Mouse (Mus musculus) urinary bladder, postnatal 4 days (tissue): ENCODE results near the gene Ccdc71.

ENCODE experiments used
- DNase-seq, 2 experiments: peaks; one replicate each; pipeline ENCODE4 v3.0.0; 2021 to 2022; ENCODE audit warnings: low spot score in 2 of 2

Gene Ccdc71

DNA sequence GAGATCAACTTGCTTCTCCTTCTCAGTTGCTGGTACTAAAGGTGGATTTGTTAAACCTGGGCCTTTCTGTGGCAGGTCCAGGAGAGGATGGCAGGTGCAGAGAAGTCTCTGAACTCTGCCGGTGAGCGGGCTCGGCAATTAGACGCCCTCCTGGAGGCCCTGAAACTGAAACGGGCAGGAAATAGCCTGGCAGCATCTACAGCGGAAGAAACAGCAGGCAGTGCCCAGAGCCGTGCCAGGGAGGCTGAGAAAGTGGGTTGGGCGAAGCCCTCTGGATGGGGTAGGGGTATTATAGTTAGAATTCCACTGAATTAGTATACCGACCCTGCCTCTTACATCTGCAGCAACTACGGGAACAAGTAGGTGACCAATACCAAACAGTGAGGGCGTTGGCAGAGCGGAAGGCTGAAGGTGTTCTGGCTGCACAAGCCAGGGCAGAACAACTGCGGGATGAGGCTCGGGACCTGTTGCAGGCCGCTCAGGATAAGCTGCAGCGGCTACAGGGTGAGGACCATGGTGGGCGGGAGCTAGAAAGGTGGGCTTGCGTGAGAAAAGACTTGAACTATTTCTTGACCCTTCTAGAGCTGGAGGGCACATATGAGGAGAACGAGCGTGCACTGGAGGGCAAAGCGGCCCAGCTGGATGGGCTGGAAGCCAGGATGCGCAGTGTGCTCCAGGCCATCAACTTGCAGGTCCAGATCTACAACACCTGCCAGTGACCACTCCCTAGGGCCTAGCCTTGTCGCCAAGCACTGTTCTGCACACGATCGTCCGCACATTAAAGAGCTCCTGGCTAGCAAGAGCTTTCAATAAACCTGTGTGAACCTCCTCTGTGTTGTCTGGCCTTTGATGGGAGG, 29.6 kb downstream of the Ccdc71 start:
- DNase-seq: peak in 1 of 2 experiments; percentile 42

DNA sequence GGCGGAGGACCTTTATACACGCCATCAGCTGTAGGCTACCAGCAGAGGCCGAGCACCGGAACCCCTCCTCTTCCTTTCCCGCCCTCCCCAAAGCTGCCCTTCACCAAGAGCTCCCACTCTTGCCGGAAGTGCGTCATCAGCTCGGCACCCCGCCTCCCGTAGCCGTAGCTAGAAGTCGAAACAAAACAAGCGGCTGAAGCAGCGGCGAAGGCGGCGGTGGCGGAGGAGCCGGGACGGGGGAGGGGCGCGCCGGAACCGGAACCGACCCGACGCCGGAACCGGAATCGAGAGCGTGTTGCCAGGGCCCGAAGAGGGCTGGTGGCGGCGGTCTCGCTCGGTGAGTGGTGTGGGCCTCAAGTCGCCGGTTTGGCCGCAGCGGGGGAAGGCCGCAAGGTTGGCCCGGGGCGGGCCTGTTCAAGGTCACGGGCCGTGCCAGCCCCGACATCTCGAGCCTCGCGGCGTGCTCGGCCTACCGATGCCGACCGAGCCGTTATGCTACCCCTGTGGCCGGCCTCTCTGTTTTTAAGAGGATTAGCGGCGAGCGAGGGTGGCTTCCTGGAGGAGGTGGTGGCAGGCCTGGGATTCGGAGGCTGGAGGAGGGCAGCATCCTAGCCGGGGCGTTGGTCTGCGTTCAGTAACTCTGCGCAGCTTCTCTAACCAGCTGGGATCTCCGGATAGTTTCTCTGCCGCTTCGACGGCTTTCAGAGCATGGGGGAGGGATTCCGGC, 30.4 kb downstream of the Ccdc71 start, which contains the start of gene Usp19:
TSS of gene Usp19 (plus strand) at position 44 of the 727 bp plus-strand sequence.
- peak; percentile 91 to 96 for DNase-seq

DNA sequence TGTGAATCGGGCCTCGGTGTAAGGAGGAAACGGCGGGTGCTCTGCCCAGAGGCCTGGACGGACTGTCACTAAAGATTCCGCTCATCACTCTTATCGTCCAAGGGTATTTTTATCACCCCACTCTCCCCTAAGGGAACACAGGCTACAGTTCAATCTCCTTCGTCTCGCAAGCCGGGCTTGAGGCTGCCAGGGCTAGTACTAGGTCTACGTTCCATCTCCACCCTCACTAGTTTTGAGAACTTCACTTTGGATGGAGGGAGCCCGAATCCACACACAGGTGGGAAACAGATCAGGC, 30.9 kb downstream of the Ccdc71 start:
- no peak for DNase-seq

DNA sequence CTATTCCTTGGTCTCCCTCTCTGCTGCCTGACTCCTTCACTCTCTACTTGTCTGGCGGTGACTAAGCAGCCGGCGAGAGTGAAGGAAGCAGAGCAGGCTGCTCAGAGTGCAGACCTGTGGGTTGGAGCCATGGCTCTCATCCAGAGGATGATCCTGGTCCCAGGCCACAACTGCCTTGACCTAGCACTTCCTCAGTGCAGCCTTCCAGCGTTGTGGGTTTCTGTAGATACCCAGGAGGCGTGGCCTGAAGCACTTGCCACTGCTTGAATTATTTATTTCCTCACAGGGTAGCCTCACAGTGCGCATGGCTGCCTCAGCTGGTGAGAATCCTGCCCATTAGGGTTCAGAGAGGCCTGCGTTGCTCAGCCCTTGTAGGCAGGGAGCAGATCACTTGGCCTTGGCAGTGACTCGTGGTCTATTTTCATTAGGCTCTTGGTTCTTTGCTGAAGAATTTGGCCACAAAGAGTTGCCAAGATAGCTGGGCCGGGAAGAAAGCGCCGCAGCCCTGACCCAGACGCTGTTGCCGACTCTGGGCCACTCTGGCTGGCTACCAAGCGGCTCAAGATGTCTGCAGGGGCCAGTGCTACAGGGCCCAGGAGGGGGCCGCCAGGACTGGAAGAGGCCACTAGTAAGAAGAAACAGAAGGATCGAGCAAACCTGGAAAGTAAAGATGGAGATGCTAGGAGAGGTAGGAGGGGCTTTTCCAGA, 31.9 kb downstream of the Ccdc71 start:
- no peak for DNase-seq

DNA sequence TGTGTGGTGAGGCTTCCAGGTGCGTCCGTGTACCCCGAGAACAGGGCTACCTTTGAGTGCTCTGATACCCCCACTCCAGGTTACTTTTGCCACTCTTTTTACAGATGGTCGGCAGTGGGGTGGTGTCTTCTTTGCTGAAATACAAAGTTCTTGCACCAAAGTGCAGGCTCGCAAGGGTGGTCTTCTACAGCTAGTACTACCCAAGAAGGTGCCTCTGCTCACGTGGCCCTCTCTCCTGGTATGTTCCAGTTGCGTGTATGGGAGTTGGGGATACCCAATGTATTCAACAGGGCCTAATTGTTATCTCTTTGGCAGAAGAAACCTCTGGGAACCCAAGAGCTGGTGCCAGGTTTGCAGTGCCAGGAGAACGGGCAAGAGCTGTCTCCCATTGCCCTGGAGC, 32.9 kb downstream of the Ccdc71 start:
- DNase-seq: no peak

DNA sequence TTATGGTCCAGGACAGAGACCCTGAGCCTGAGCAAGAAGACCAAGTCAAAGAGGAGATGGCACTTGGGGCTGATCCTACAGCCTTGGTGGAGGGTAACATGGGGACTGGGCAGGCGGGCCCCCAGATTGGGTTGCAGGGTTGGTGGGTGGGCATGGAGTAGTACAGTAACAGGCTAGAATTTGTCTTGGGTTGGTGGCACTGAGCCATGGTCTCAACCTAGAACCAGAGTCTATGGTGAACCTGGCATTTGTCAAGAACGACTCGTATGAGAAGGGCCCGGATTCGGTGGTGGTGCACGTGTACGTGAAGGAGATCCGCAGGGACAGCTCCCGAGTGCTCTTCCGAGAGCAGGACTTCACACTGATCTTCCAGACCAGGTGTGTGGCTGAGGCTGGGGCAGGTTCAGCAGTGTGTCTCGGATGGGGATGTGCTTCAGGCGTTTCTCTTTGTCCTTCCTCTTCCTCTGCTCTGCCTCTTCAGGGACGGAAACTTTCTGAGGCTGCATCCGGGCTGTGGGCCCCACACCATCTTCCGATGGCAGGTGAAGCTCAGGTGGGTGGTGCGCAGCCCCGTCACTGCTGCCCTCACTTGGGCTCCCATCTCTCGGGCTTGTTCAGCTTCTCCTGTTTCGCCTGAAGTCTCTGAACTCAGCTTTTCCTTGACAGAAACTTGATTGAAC, 34.0 kb downstream of the Ccdc71 start:
- no peak for DNase-seq

DNA sequence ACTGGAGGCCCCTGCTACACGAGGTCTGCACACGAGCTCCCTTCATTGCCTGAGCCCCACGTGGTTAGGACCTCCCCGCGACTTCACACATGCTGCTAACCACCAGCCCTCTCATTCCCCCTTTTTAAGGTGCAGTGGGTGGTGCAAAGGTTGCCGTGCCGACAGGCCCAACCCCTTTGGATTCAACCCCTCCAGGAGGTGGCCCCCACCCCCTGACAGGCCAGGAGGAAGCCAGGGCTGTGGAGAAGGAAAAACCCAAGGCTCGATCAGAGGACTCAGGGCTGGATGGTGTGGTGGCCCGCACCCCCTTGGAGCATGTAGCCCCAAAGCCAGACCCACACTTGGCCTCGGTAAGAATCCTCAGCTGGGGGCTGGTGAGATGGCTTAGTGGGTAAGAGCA, 34.6 kb downstream of the Ccdc71 start:
- DNase-seq: no peak

DNA sequence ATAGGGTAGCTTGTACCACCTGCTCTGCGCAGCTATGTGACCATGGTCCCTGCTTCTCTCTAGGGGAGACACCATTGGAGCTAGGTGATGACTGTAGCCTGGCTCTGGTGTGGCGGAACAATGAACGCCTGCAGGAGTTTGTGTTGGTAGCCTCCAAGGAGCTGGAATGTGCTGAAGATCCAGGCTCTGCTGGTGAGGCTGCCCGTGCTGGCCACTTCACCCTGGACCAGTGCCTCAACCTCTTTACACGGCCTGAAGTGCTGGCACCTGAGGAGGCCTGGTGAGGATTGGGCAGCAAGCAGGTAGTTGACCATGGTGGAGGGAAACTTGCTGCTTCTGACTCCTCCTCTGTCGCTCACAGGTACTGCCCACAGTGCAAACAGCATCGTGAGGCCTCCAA, 38.9 kb downstream of the Ccdc71 start:
- no peak for DNase-seq

DNA sequence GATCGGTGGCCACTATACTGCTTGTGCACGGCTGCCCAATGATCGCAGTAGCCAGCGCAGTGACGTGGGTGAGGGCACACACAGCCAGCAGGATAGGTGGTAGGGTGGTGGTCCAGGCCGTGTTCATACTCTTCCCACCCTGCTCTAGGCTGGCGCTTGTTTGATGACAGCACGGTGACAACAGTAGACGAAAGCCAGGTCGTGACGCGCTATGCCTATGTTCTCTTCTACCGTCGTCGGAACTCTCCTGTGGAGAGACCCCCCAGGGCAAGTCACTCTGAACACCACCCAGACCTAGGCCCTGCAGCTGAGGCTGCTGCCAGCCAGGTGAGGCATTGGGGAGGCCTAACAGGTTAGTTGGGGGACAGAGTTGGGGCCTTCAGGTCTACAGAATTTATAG, 39.6 kb downstream of the Ccdc71 start:
- peak in 1 of 2 experiments; percentile 53 for DNase-seq

DNA sequence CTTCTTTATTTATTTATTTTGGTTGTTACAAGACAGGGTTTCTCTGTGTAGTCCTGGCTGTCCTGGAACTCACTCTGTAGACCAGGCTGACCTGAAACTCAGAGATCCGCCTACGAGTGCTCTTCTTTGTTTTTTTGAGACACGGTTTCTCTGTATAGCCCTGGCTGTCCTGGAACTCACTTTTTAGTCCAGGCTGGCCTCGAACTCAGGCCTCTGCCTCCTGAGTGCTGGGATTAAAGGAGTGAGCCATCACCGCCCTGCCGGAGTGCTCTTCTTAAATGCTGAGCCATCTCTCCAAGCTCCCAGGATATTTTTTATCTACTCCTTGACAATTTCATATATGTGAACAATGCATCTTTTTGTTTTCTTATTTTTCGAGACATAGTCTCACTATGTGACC, 46.6 kb downstream of the Ccdc71 start:
- no peak for DNase-seq

DNA sequence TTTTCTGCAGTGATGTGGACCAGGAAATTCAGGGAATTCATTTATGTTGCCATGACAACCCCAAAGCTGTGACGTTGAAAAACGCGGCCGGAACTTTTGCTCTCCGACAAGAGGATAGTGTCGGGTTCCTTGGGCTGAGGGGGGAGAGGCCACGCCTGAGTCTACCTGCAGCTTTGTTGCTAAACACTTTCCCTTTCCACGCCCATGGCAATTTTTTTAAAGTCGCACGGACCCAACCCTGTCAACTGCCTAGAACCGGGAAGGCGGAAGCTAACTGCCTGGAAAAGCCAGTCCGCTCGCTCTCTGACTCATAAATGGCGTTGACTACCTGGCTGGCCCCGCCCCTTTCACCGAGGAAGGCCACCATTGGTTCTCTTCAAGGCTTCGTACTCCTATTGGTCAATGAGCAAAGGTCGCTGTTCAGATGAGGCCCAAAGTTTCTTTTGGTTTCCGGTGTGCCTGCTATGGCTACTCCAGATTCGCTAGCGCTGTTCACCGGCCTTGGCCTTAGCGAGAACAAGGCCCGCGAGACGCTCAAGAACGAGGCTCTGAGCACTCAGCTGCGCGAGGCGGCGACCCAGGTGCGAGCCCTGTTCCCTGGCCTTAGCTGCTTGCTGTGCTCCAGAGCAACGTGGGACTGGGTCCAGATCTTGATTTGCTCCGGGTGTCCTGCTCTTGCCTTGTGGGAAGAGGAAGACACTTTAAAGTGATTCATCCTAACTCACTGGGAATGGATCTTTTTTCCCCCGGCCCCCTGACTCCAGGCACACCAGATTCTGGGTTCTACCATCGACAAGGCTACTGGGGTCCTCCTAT, 47.5 kb downstream of the Ccdc71 start, which contains the start of gene Qars:
TSS of gene Qars (plus strand) at position 88 of the 816 bp plus-strand sequence.
- DNase-seq: peak; percentile 91 to 93

DNA sequence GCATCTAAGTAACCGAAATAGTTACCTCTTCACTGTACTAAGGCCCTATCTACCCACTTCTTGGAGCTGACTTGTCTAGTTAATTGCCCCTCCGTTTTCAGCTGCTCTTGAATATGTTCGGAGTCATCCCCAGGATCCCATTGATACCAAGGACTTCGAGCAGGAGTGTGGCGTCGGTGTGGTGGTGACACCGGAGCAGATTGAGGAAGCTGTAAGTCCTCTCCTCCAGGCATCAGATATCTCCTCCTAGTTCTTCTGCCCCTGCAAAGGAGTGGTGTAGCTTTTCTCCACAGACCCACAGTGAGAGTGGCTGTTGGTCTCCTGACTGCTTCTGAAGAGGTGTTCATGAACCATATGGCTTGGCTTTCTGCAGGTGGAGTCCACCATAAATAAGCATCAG, 48.4 kb downstream of the Ccdc71 start:
- no peak for DNase-seq
